Mouse (Mus musculus): ENCODE data around the gene Tamm41. TPM values are rescaled to one million over a fixed set of nuclear protein-coding genes. Genes with fewer than 3 reads are reported as not detected.

The Tamm41 gene
- polyA plus RNA-seq, 1 experiment from 2014 or later = 68.5 TPM

- H3K9me3 ChIP-seq = no peaks in the 10 kb centered on the region
- peak overlapping the region; percentile 69 for H3K4me3 ChIP-seq (replicated peaks)
- H3K9ac ChIP-seq = peak overlapping the region; percentile 61
- under 1% methylated on average over 82 of the region's 82 CpGs for WGBS
- H3K27ac ChIP-seq = no peak overlapping the region
- H3K4me1 ChIP-seq = peaks cover 28% of the 10 kb centered on the region
- H3K36me3 ChIP-seq (replicated peaks) = no peaks in the 10 kb centered on the region
- H3K4me2 ChIP-seq = peak overlapping the region; percentile 100
- peaks cover 73% of the 10 kb centered on the region for H3K27me3 ChIP-seq
- peak; percentile 73 for ATAC-seq (ENCODE audit: low FRiP score)
These were observed 69.1 kb downstream of the Tamm41 start for GRCm38 (mm10) chr6:114968361-114969212.

- Histone ChIP-seq H3K27me3 (peaks cover 66% of the 10 kb centered on the region), H3K4me3 (replicated peaks) (no peak overlapping the region), H3K9ac (no peak overlapping the region), H3K36me3 (replicated peaks) (no peaks in the 10 kb centered on the region), H3K4me2 (peak overlapping the region; percentile 100; the same call in 1 of the 2 replicates), H3K27ac (no peak overlapping the region), H3K4me1 (peaks cover 30% of the 10 kb centered on the region), H3K9me3 (no peaks in the 10 kb centered on the region)
- WGBS = 34% methylated on average over 12 of the region's 12 CpGs
- no peak for ATAC-seq (ENCODE audit: low FRiP score)
These were observed 70.1 kb downstream of the Tamm41 start for GRCm38 (mm10) chr6:114967623-114968022.

GRCm38 (mm10) chr6:114966396-114967154 is 71.1 kb downstream of the Tamm41 start:
- no peak overlapping the region for H3K4me3 ChIP-seq (replicated peaks)
- H3K36me3 ChIP-seq (replicated peaks) = no peaks in the 10 kb centered on the region
- H3K9me3 ChIP-seq = no peaks in the 10 kb centered on the region
- H3K27me3 ChIP-seq = peaks cover 70% of the 10 kb centered on the region
- no peak for ATAC-seq (ENCODE audit: low FRiP score)
- H3K27ac ChIP-seq = no peak overlapping the region
- 47% methylated on average over 2 of the region's 2 CpGs for WGBS
- no peak overlapping the region for H3K9ac ChIP-seq
- no peak overlapping the region for H3K4me2 ChIP-seq
- peaks cover 30% of the 10 kb centered on the region for H3K4me1 ChIP-seq

- Histone ChIP-seq H3K4me1 (peaks cover 30% of the 10 kb centered on the region), H3K9ac (no peak overlapping the region), H3K36me3 (replicated peaks) (no peaks in the 10 kb centered on the region), H3K4me3 (replicated peaks) (no peak overlapping the region), H3K27ac (no peak overlapping the region), H3K9me3 (no peaks in the 10 kb centered on the region), H3K27me3 (peaks cover 71% of the 10 kb centered on the region), H3K4me2 (no peak overlapping the region)
- ATAC-seq (ENCODE audit: low FRiP score) = no peak
- 92% methylated on average over 3 of the region's 3 CpGs for WGBS
These were observed 71.9 kb downstream of the Tamm41 start for GRCm38 (mm10) chr6:114965802-114966201.

- no peak overlapping the region for H3K4me2 ChIP-seq
- no peak overlapping the region for H3K4me3 ChIP-seq (replicated peaks)
- no peak overlapping the region for H3K27ac ChIP-seq
- H3K9ac ChIP-seq = no peak overlapping the region
- H3K4me1 ChIP-seq = peaks cover 30% of the 10 kb centered on the region
- ATAC-seq (ENCODE audit: low FRiP score) = no peak
- H3K27me3 ChIP-seq = peaks cover 66% of the 10 kb centered on the region
- no peaks in the 10 kb centered on the region for H3K36me3 ChIP-seq (replicated peaks)
- WGBS = 80% methylated on average over 8 of the region's 8 CpGs
- H3K9me3 ChIP-seq = no peaks in the 10 kb centered on the region
These were observed 72.3 kb downstream of the Tamm41 start for GRCm38 (mm10) chr6:114965396-114965795.

- peaks cover 55% of the 10 kb centered on the region for H3K27me3 ChIP-seq
These were observed 73.4 kb downstream of the Tamm41 start for GRCm38 (mm10) chr6:114964235-114964634.

GRCm38 (mm10) chr6:114963636-114964035 is 74.0 kb downstream of the Tamm41 start:
- Histone ChIP-seq H3K9me3 (no peaks in the 10 kb centered on the region), H3K4me2 (no peak overlapping the region), H3K4me3 (replicated peaks) (no peak overlapping the region), H3K4me1 (peaks cover 16% of the 10 kb centered on the region), H3K36me3 (replicated peaks) (no peaks in the 10 kb centered on the region), H3K9ac (no peak overlapping the region), H3K27ac (no peak overlapping the region), H3K27me3 (peaks cover 49% of the 10 kb centered on the region)
- WGBS = 66% methylated on average over 5 of the region's 5 CpGs
- ATAC-seq (ENCODE audit: low FRiP score) = no peak

More at GRCm38 (mm10) chr6:114964235-114964634, 73.4 kb downstream of the Tamm41 start:
- no peak overlapping the region for H3K4me3 ChIP-seq (replicated peaks)
- H3K9ac ChIP-seq = no peak overlapping the region
- no peak overlapping the region for H3K27ac ChIP-seq
- ATAC-seq (ENCODE audit: low FRiP score) = no peak
- no peak overlapping the region for H3K4me2 ChIP-seq
- H3K9me3 ChIP-seq = no peaks in the 10 kb centered on the region
- no peaks in the 10 kb centered on the region for H3K36me3 ChIP-seq (replicated peaks)
- 97% methylated on average over 2 of the region's 2 CpGs for WGBS
- H3K4me1 ChIP-seq = peaks cover 22% of the 10 kb centered on the region

- Histone ChIP-seq H3K36me3 (replicated peaks) (no peaks in the 10 kb centered on the region), H3K4me2 (no peak overlapping the region), H3K27ac (no peak overlapping the region), H3K9ac (no peak overlapping the region), H3K4me1 (peaks cover 4% of the 10 kb centered on the region; the same call in 1 of the 2 replicates), H3K4me3 (replicated peaks) (no peak overlapping the region), H3K27me3 (peaks cover 40% of the 10 kb centered on the region), H3K9me3 (no peaks in the 10 kb centered on the region)
- ATAC-seq (ENCODE audit: low FRiP score) = no peak
- WGBS = 82% methylated on average over 10 of the region's 10 CpGs
These were observed 76.2 kb downstream of the Tamm41 start for GRCm38 (mm10) chr6:114961276-114962068.

GRCm38 (mm10) chr6:114959012-114959398 is 78.7 kb downstream of the Tamm41 start:
- Histone ChIP-seq H3K9me3 (no peaks in the 10 kb centered on the region), H3K4me3 (replicated peaks) (no peak overlapping the region), H3K27ac (no peak overlapping the region), H3K9ac (no peak overlapping the region), H3K27me3 (peaks cover 19% of the 10 kb centered on the region; the same call in 1 of the 2 replicates), H3K4me1 (peaks cover 4% of the 10 kb centered on the region; the same call in 1 of the 2 replicates), H3K36me3 (replicated peaks) (no peaks in the 10 kb centered on the region), H3K4me2 (no peak overlapping the region)
- ATAC-seq (ENCODE audit: low FRiP score) = no peak
- WGBS = 86% methylated on average over 6 of the region's 6 CpGs

GRCm38 (mm10) chr6:114958249-114959011 is 79.2 kb downstream of the Tamm41 start:
- Histone ChIP-seq H3K9ac (no peak overlapping the region), H3K4me2 (no peak overlapping the region), H3K9me3 (no peaks in the 10 kb centered on the region), H3K4me3 (replicated peaks) (no peak overlapping the region), H3K36me3 (replicated peaks) (no peaks in the 10 kb centered on the region), H3K4me1 (peaks cover under 1% of the 10 kb centered on the region; the same call in 1 of the 2 replicates), H3K27me3 (peaks cover 20% of the 10 kb centered on the region), H3K27ac (no peak overlapping the region)
- WGBS = 86% methylated on average over 10 of the region's 10 CpGs
- no peak for ATAC-seq (ENCODE audit: low FRiP score)

GRCm38 (mm10) chr6:114957756-114958155 is 79.9 kb downstream of the Tamm41 start:
- Histone ChIP-seq H3K27ac (no peak overlapping the region), H3K9ac (no peak overlapping the region), H3K4me3 (replicated peaks) (no peak overlapping the region), H3K36me3 (replicated peaks) (no peaks in the 10 kb centered on the region), H3K4me1 (peaks cover under 1% of the 10 kb centered on the region; the same call in 1 of the 2 replicates), H3K9me3 (no peaks in the 10 kb centered on the region), H3K27me3 (peaks cover 23% of the 10 kb centered on the region), H3K4me2 (no peak overlapping the region)
- WGBS = 82% methylated on average over 12 of the region's 12 CpGs
- no peak for ATAC-seq (ENCODE audit: low FRiP score)

All from forebrain, embryonic 12.5 days (tissue).